Mouse (Mus musculus) forebrain, embryonic 16.5 days (tissue): Measurements from ENCODE around the gene Nr5a1. TPM values are rescaled to one million over a fixed set of nuclear protein-coding genes. Genes with fewer than 3 reads are reported as not detected.
A peak's percentile ranks its signal among the peaks of the same experiment; 100 is the strongest.

Source experiments
- ATAC-seq: fragments of 200-750 bp; cut with Nextera tagmentation; 2 replicates; pipeline ENCODE4 v1.8.0; 2017; ENCODE audit warnings: mild to moderate bottlenecking, moderate library complexity
- H3K27ac ChIP-seq: fragments of 300-500 bp; sonication (generic); 2 replicates; pipeline ENCODE4 v1.5.1; 2014; ENCODE audit warnings: low read length, control low read depth
- H3K27me3 ChIP-seq: fragments of 300-500 bp; sonication (generic); replicated peaks from 2 replicates; pipeline ENCODE4 v1.6.1; 2014; ENCODE audit warnings: low read length; ENCODE audit not compliant: control insufficient read depth, insufficient read depth
- H3K36me3 ChIP-seq: fragments of 300-500 bp; sonication (generic); 2 replicates; pipeline ENCODE4 v1.6.1; 2014; ENCODE audit not compliant: control insufficient read depth, insufficient read depth
- H3K4me1 ChIP-seq: fragments of 300-500 bp; sonication (generic); replicated peaks from 2 replicates; pipeline ENCODE4 v1.6.1; 2014; ENCODE audit warnings: low read length; ENCODE audit not compliant: control insufficient read depth, insufficient read depth
- H3K4me2 ChIP-seq: fragments of 300-500 bp; sonication (generic); 2 replicates; pipeline ENCODE4 v1.6.1; 2014; ENCODE audit warnings: mild to moderate bottlenecking, low read length, control low read depth
- H3K4me3 ChIP-seq: fragments of 300-500 bp; sonication (generic); replicated peaks from 2 replicates; pipeline ENCODE4 v1.5.1; 2014; ENCODE audit warnings: mild to moderate bottlenecking, low read length, control low read depth
- H3K9ac ChIP-seq: fragments of 300-500 bp; sonication (generic); replicated peaks from 2 replicates; pipeline ENCODE4 v1.6.1; 2014; ENCODE audit warnings: low read depth, low read length, control low read depth
- H3K9me3 ChIP-seq: fragments of 300-500 bp; sonication (generic); 2 replicates; pipeline ENCODE4 v1.6.1; 2016; ENCODE audit warnings: low read length; ENCODE audit not compliant: control insufficient read depth
- WGBS: fragments of 180-500 bp; shearing (Covaris S2); extraction: QIAGEN DNeasy Blood & Tissue Kit; methylation state at CpG from one replicate; pipeline ENCODE4 v1.1.7; 2014; 5-methylcytosine and 5-hydroxymethylcytosine counted together
- polyA plus RNA-seq: library from polyadenylated mRNA; unstranded; fragments of >200 nt; fragmentation: Nextera tagmentation; extraction: Ambion mirVana; gene quantifications from 2 replicates; pipeline ENCODE4 v1.2.1, GENCODE M21; 2015

Nr5a1 gene
- polyA plus RNA-seq, 1 experiment from 2014 or later, result 0.84 TPM

GRCm38 (mm10) chr2:38722076-38722475, 7.7 kb upstream of the Nr5a1 start:
- no peaks in the 10 kb centered on the region for H3K36me3 ChIP-seq
- H3K9ac ChIP-seq, result no peak overlapping the region
- H3K4me3 ChIP-seq, result no peak overlapping the region
- no peak overlapping the region for H3K27ac ChIP-seq
- ATAC-seq, result no peak
- no peaks in the 10 kb centered on the region for H3K9me3 ChIP-seq
- H3K4me2 ChIP-seq, result no peak overlapping the region
- WGBS, result 35% methylated on average over 4 of the region's 4 CpGs
- no peaks in the 10 kb centered on the region for H3K27me3 ChIP-seq
- 0 out of 2 replicates have a peak, but pooled peaks cover 3% of the 10 kb centered on the region for H3K4me1 ChIP-seq

GRCm38 (mm10) chr2:38720661-38721060, 6.3 kb upstream of the Nr5a1 start:
- no peaks in the 10 kb centered on the region for H3K27me3 ChIP-seq
- no peaks in the 10 kb centered on the region for H3K9me3 ChIP-seq
- H3K36me3 ChIP-seq, result no peaks in the 10 kb centered on the region
- no peak overlapping the region for H3K9ac ChIP-seq
- no peak overlapping the region for H3K27ac ChIP-seq
- no peak overlapping the region for H3K4me3 ChIP-seq
- H3K4me2 ChIP-seq, result no peak overlapping the region
- 0 out of 2 replicates have a peak, but pooled peaks cover 3% of the 10 kb centered on the region for H3K4me1 ChIP-seq
- ATAC-seq, result no peak
- 48% methylated on average over 2 of the region's 2 CpGs for WGBS

GRCm38 (mm10) chr2:38719354-38719753, 5.0 kb upstream of the Nr5a1 start:
- ATAC-seq, result no peak
- H3K27me3 ChIP-seq, result peaks cover 6% of the 10 kb centered on the region
- no peak overlapping the region for H3K27ac ChIP-seq
- H3K36me3 ChIP-seq, result no peaks in the 10 kb centered on the region
- H3K4me2 ChIP-seq, result no peak overlapping the region
- H3K4me3 ChIP-seq, result no peak overlapping the region
- no peaks in the 10 kb centered on the region for H3K4me1 ChIP-seq
- WGBS, result 79% methylated on average over 6 of the region's 6 CpGs
- no peak overlapping the region for H3K9ac ChIP-seq
- H3K9me3 ChIP-seq, result no peaks in the 10 kb centered on the region

- Histone ChIP-seq H3K9ac (no peak overlapping the region), H3K4me1 (no peaks in the 10 kb centered on the region), H3K4me2 (no peak overlapping the region), H3K27ac (no peak overlapping the region), H3K9me3 (no peaks in the 10 kb centered on the region), H3K36me3 (no peaks in the 10 kb centered on the region), H3K4me3 (no peak overlapping the region), H3K27me3 (peaks cover 10% of the 10 kb centered on the region)
- ATAC-seq, result no peak
- 61% methylated on average over 8 of the region's 8 CpGs for WGBS
Measured at GRCm38 (mm10) chr2:38718676-38719075, 4.3 kb upstream of the Nr5a1 start.

- H3K27me3 ChIP-seq, result peaks cover 23% of the 10 kb centered on the region
- 85% methylated on average over 2 of the region's 2 CpGs for WGBS
- H3K4me2 ChIP-seq, result no peak overlapping the region
- H3K4me1 ChIP-seq, result no peaks in the 10 kb centered on the region
- H3K36me3 ChIP-seq, result no peaks in the 10 kb centered on the region
- ATAC-seq, result no peak
- no peak overlapping the region for H3K4me3 ChIP-seq
- no peak overlapping the region for H3K9ac ChIP-seq
- no peaks in the 10 kb centered on the region for H3K9me3 ChIP-seq
- H3K27ac ChIP-seq, result no peak overlapping the region
Measured at GRCm38 (mm10) chr2:38717436-38717835, 3.1 kb upstream of the Nr5a1 start.

- no peak for ATAC-seq
- Histone ChIP-seq H3K27me3 (peaks cover 43% of the 10 kb centered on the region), H3K4me1 (peaks cover 20% of the 10 kb centered on the region), H3K9ac (no peak overlapping the region), H3K27ac (no peak overlapping the region), H3K4me2 (no peak overlapping the region), H3K9me3 (no peaks in the 10 kb centered on the region), H3K4me3 (no peak overlapping the region), H3K36me3 (no peaks in the 10 kb centered on the region)
- WGBS, result 66% methylated on average over 3 of the region's 3 CpGs
Measured at GRCm38 (mm10) chr2:38713596-38713995, 746 bp downstream of the Nr5a1 start.

- WGBS, result 22% methylated on average over 11 of the region's 11 CpGs
- Histone ChIP-seq H3K4me2 (no peak overlapping the region), H3K27me3 (peaks cover 51% of the 10 kb centered on the region), H3K4me3 (no peak overlapping the region), H3K27ac (no peak overlapping the region), H3K9ac (no peak overlapping the region), H3K36me3 (no peaks in the 10 kb centered on the region), H3K9me3 (no peaks in the 10 kb centered on the region), H3K4me1 (peaks cover 20% of the 10 kb centered on the region)
- ATAC-seq, result no peak
Measured at GRCm38 (mm10) chr2:38712769-38713125, 1.6 kb downstream of the Nr5a1 start.

GRCm38 (mm10) chr2:38712076-38712768, 2.1 kb downstream of the Nr5a1 start:
- 0 out of 2 replicates have a peak, but pooled peaks have one; percentile 18 for ATAC-seq
- H3K9ac ChIP-seq, result no peak overlapping the region; the same call in 1 of the 2 replicates
- H3K4me2 ChIP-seq, result peak overlapping the region; percentile 41
- 6% methylated on average over 47 of the region's 58 CpGs for WGBS
- no peak overlapping the region for H3K27ac ChIP-seq
- H3K36me3 ChIP-seq, result no peaks in the 10 kb centered on the region
- peaks cover 20% of the 10 kb centered on the region for H3K4me1 ChIP-seq
- H3K27me3 ChIP-seq, result peaks cover 56% of the 10 kb centered on the region
- peak overlapping the region; percentile 32 for H3K4me3 ChIP-seq
- no peaks in the 10 kb centered on the region for H3K9me3 ChIP-seq

- H3K9me3 ChIP-seq, result no peaks in the 10 kb centered on the region
- under 1% methylated on average over 33 of the region's 40 CpGs for WGBS
- peak overlapping the region; percentile 41 for H3K4me2 ChIP-seq
- H3K36me3 ChIP-seq, result no peaks in the 10 kb centered on the region
- no peak overlapping the region; the same call in 1 of the 2 replicates for H3K9ac ChIP-seq
- peak overlapping the region; percentile 32 for H3K4me3 ChIP-seq
- H3K4me1 ChIP-seq, result peaks cover 20% of the 10 kb centered on the region
- H3K27me3 ChIP-seq, result peaks cover 64% of the 10 kb centered on the region
- no peak overlapping the region for H3K27ac ChIP-seq
- no peak for ATAC-seq
Measured at GRCm38 (mm10) chr2:38711421-38711861, 2.9 kb downstream of the Nr5a1 start.
